Mouse (Mus musculus) cortical plate, adult 2 months (tissue): ENCODE data around the gene Lce3f.

Experiments used
- CTCF ChIP-seq: fragments of 200-500 bp; IDR thresholded peaks from 2 replicates; pipeline ENCODE4 v1.5.1; 2011; ENCODE audit warnings: mild to moderate bottlenecking, control low read depth, low read length; ENCODE audit not compliant: insufficient read depth; ENCODE audit errors: extremely low read depth
- POLR2A ChIP-seq: fragments of 200-500 bp; IDR thresholded peaks from 2 replicates; pipeline ENCODE4 v1.6.1; 2011; ENCODE audit warnings: mild to moderate bottlenecking, low read length, control low read depth; ENCODE audit not compliant: insufficient read depth; ENCODE audit errors: extremely low read depth

- TF ChIP-seq CTCF, result no peak
- no peak for TF ChIP-seq POLR2A
Measured at GRCm38 (mm10) chr3:93014871-93015270, 22.8 kb downstream of the Lce3f start.
